Mouse (Mus musculus): ENCODE measurements around the gene Ndufb4.
"Not testable (repeated sequence)": the region's sequence is repeated elsewhere in the genome, so short reads cannot be mapped to it uniquely, and the experiment has no call there.

The Ndufb4 gene

GRCm38 (mm10) chr16:37680216-37680615, 26.0 kb upstream of the Ndufb4 start:
- no peak for DNase-seq (ENCODE audit: extremely low read depth, insufficient read length, low spot score)

GRCm38 (mm10) chr16:37677586-37677985, 23.3 kb upstream of the Ndufb4 start:
- no peak for DNase-seq (ENCODE audit: extremely low read depth, insufficient read length, low spot score)

- no peak for DNase-seq (ENCODE audit: extremely low read depth, insufficient read length, low spot score)
Measured at GRCm38 (mm10) chr16:37676677-37677072, 22.4 kb upstream of the Ndufb4 start.

DNA sequence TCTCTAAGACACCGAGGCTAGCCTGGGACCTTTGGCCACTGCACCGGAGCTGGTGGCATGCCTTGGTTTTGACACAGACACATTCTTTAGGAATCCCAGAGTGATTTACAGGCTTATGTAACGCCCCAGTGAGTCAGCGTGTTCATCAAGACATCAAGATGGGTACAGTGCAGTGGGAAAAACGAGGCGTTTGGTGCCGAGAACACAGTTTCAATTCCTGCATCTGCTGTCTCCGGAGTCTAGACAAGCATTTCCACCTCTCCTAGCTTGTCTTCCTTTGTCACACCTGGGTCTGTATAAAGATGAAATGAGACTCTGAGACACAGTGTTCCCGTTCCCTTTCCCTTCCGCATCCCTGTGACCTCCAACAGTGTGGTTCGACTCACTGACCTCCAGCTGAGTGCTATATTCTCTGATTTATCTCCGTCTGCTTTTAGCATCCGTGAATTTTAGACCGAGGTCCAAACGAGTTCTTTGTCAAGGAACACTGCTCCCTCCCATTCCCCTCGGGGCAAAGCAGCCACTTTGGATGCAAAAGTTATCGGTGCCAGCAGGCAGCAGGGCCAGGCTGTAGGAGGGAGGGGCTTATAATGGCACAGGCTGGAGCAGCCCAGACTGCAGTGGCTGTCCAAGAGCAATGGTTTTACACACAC, 21.9 kb upstream of the Ndufb4 start:
- DNase-seq (ENCODE audit: extremely low read depth, insufficient read length, low spot score): peak; percentile 64

GRCm38 (mm10) chr16:37675326-37675725, 21.1 kb upstream of the Ndufb4 start:
- no peak for DNase-seq (ENCODE audit: extremely low read depth, insufficient read length, low spot score)

GRCm38 (mm10) chr16:37670666-37671283, 16.5 kb upstream of the Ndufb4 start:
- peak; percentile 27 for DNase-seq (ENCODE audit: extremely low read depth, insufficient read length, low spot score)

DNA sequence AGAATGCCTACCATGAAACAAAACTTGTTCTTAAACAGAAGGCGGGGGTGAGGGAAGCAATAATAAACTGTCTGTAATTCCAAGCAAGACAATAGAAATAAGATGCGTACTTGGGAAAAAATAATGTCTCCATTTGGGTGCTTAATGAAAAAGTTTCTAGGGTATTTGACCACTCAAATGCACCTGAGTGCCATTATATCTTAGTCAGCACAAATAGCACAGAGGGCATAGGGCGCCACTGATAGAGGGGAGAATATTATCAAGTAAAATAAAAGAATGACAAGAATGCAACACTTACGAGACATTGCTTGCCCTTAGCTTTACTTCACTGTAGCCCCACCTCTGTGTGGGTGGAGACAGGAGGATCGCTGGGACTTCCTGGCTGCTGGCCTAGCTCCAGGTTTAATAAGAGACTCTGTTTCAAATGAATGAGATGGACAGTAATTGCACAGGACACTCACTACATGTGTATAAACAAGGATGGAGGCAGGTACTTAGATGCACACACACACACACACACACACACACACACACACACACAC, 11.2 kb upstream of the Ndufb4 start:
- no peak for DNase-seq (ENCODE audit: extremely low read depth, insufficient read length, low spot score)

GRCm38 (mm10) chr16:37663643-37664459, 9.6 kb upstream of the Ndufb4 start:
- no peak for DNase-seq (ENCODE audit: extremely low read depth, insufficient read length, low spot score)

DNA sequence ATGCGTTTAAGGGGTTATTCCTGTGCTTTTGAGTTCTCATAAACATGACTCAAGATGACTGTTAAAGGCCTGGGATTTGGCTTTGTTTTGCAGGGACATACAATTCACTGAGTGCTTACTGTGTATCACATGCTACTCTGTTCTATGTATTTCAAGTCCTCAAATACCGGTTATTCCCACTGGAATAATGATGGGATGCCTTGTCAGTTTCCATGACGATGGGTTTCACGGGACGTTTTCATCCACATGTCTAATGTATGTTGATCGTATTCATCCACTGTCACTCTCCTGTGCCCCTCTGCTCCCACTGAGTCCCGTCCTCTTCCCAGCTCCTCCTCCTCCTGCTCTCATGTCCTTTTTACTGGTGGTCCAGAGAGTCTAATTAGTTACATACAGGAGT, 2.5 kb upstream of the Ndufb4 start:
- no peak for DNase-seq (ENCODE audit: extremely low read depth, insufficient read length, low spot score)

GRCm38 (mm10) chr16:37655756-37656347, 1.6 kb upstream of the Ndufb4 start:
- no peak for DNase-seq (ENCODE audit: extremely low read depth, insufficient read length, low spot score)

DNA sequence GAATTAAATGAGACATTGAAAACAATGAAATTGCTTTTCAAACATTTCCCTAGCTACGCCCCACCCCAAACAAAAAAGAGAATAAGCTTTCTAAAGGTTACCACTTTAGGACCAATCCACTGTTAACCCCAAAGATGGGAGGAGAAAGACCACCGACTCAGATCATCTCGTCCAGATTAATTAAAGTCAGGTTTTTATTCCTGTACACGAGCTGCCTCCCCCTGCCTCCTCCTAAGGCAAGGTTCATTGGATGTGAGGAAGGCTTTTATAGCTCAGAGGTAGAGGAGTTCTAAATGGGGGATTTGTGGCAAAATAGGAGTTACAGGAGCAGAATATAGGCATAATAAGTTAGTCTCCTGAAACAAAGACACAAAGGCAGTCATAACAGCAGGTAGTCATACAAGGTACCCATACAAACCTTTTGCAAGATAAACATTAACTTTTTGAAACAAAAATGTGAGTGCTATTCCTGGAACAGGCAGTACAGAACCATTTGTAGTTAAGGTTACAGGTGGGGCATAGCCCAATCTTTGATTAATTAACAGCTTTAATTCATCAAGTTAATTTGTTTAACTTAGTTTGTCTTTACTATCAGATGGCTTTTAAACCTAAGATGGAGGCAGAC, 690 bp upstream of the Ndufb4 start:
- no peak for DNase-seq (ENCODE audit: extremely low read depth, insufficient read length, low spot score)

DNA sequence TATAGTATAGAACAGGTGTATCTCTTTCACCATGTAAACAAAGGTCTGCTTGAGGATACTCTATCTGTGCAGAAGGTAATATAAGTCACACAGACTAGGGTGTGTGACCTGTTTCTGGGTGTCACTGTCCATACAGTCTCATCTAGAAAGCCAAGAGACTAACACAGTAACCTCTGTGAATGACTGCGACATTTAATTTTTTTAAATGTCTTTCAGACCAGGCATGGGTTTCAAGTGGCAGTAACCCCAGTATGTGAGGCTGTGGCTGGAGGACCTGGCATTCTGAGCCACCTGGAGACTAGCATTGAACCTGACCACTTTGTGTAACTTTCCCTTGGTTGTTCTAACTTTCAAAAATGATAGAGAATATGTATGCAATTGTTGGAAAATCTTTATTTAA, 1.2 kb downstream of the Ndufb4 start:
- DNase-seq (ENCODE audit: extremely low read depth, insufficient read length, low spot score): no peak

DNA sequence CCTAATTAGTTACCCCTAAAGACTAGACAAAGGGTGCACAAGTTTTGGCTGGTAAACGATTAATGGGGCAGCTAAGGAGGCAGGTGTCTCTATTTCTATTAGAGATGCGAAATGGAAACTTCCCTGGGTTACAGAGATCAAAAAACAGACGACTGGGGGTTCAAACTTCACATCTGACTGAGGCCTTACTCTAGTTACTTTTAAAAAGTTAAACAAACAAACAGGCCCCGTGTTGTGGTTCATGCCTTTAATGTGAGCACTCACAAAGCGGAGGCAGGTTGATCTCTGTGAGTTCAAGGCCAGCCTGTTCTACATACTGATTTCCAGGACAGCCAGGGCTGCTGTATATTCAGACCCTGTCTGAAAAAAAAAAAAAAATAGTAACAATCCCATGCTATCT, 1.6 kb downstream of the Ndufb4 start:
- DNase-seq (ENCODE audit: extremely low read depth, insufficient read length, low spot score): no peak

DNA sequence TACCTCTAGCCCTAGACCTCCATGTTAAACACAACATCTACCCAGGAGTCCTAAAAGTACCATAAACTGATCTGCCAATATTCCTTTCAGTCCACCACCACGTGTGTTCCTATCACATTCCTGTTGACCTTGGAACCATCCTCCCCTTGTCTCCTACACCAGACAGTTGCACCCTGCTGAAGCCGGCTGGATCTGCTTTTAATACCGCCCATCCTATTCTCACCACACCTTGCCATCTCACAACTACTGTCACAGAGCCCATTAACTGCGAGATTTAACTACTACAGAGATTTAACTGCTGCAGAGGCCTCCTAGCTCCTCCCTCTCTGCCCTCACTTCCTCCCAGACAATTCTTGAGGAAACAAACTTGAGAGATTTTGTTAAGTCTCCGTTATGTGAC, 2.8 kb downstream of the Ndufb4 start:
- DNase-seq (ENCODE audit: extremely low read depth, insufficient read length, low spot score): no peak

- no peak for DNase-seq (ENCODE audit: extremely low read depth, insufficient read length, low spot score)
Measured at GRCm38 (mm10) chr16:37649068-37649467, 5.2 kb downstream of the Ndufb4 start.

DNA sequence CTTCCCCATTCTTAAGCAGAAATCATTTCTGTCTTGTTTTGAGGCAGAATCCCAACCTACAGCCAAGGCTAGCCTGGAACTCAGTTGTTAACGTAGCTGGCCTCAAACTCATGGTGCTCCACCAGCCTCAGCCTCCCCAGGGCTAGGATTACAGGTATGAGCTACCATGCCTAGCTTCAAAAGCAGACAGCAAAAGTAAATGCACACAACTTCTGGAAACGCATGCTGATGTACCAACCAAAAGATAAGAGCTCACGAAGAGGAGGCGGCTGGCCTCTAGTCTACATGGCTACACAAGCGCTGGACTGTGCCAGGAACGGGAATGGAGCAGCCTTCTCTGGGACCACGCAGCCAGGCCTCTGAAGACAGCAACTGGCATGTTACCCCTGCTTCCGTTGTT, 6.3 kb downstream of the Ndufb4 start:
- DNase-seq (ENCODE audit: extremely low read depth, insufficient read length, low spot score): no peak

DNA sequence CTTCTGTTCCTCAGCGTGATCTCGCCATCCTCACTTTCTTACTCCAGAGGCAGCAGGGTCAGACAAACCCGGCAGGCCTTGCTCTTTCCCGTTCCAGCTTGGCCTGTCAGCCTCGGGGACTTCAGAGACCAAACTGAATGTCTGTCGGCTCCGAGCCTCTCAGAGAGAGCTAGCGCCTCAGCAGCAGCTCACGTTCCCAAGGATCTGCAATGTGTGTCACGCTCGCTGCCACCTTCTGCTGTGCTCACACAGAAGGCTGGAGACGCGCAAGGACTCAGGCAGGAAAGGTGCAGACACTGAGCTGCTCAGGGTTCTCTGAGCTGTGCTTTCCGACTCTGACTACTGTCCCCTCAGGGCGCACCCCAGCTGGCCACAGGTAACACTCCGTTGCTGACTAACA, 7.2 kb downstream of the Ndufb4 start:
- DNase-seq (ENCODE audit: extremely low read depth, insufficient read length, low spot score): no peak

DNA sequence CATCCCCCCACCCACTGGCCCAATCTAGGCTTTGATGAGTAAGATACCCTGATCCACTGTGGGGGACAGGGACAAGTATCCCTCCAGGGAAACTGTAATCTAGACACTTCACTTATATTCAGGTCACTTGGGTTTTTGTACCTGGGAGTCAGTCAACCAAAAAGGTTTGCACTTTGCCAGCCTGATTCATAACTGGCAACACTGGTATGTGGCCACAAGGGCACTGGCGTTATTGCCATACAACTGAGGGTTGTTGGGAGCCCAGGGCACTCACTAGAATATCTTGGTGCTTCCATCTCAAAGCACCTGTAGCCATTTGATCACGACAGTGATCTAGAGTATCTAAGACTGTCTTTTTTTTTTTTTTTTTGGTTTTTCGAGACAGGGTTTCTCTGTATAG, 8.5 kb downstream of the Ndufb4 start:
- no peak for DNase-seq (ENCODE audit: extremely low read depth, insufficient read length, low spot score)

DNA sequence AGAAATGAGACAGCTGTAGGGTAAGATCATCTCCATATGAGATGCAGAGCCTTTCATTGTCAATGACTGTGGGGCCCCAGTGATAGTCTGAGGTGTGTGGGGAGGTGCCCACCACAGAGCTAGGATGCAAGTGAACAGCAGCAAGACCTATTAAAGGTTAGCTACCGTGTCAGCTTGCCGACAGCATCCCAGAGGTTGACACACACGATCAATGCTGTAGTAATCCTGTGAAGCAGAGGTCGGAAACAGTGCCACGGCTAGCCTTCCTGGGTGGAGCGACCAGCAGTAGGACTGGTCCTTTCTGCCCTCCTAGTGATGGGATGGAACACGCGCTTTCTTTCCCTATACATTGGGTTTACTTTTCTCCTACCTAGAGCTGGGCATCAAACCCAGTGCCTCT, 9.0 kb downstream of the Ndufb4 start:
- no peak for DNase-seq (ENCODE audit: extremely low read depth, insufficient read length, low spot score)

DNA sequence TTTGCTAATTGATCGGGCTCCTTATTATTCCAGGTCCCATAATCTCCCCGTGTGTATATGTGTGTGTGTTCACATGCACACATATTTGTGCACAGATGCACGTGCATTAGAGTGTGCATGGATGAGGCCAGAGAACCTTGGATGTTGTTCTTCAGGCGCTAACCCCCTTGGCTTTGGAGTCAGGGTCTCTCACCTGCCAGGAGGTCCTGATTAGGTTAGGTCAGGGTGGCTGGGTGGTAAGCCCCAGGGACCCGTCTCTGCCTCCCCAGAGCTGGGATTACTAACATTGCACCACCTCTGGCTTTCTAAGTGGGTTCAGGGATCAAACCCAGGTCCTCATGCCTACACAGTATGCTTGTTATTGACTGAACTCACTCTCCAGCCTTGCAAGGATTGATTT, 9.8 kb downstream of the Ndufb4 start:
- DNase-seq (ENCODE audit: extremely low read depth, insufficient read length, low spot score): no peak

DNA sequence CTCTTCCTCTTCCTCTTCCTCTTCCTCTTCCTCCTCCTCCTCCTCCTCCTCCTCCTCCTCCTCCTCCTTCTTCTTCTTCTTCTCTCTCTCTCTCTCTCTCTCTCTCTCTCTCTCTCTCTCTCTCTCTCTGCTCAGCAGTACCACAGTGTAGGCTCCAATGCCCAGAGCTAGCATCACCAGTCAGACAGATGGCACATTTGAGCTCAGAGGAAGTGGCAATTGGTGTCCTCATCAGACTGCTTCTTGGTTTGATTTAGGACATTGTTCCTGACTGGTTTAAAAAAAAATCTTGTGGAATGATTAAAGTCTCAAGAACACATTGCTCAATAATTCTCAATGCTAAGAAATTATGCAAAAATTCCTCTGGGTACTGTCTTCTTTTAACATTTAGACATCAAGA, 13.7 kb downstream of the Ndufb4 start:
- not testable (repeated sequence) for DNase-seq (ENCODE audit: extremely low read depth, insufficient read length, low spot score)
